Mouse (Mus musculus) lung, postnatal 10 days (tissue): Measurements from ENCODE around the gene Ndufv3.

ENCODE experiments used
- DNase-seq: peaks from one replicate; pipeline ENCODE4 v3.0.0; 2021

Ndufv3 gene

GRCm38 (mm10) chr17:31519946-31520838 lies at the start of gene Ndufv3, which contains the start of gene Wdr4:
Gene Ndufv3, plus strand, starts transcription at chr17:31520115.
Gene Wdr4, minus strand, starts transcription at chr17:31519980.
- peak; percentile 100 for DNase-seq

- DNase-seq = no peak
These were observed 49.0 kb upstream of the Ndufv3 start for GRCm38 (mm10) chr17:31470766-31471418.

DNA sequence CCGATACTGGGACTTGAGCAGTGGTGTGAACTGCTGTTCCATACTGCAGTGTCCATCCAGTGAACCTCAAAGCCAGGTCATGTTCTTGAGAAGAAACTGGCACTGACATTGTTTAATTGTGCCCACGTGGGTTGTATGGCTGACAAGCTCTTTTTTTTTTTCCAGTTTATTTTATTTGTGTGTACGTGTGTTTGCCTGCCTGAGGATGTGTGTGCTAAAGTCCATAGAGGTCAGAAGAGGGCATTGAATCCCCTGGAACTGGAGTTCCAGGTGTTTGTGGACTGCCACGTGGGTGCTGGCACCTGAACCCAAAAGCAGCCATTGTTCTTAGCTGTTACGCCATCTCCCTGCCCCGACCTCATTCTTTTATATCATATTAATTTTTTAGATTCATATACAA lies 45.5 kb upstream of the Ndufv3 start:
- DNase-seq = no peak

GRCm38 (mm10) chr17:31478606-31479005 lies 41.3 kb upstream of the Ndufv3 start:
- no peak for DNase-seq

- no peak for DNase-seq
These were observed 40.6 kb upstream of the Ndufv3 start for GRCm38 (mm10) chr17:31479108-31479844.

DNA sequence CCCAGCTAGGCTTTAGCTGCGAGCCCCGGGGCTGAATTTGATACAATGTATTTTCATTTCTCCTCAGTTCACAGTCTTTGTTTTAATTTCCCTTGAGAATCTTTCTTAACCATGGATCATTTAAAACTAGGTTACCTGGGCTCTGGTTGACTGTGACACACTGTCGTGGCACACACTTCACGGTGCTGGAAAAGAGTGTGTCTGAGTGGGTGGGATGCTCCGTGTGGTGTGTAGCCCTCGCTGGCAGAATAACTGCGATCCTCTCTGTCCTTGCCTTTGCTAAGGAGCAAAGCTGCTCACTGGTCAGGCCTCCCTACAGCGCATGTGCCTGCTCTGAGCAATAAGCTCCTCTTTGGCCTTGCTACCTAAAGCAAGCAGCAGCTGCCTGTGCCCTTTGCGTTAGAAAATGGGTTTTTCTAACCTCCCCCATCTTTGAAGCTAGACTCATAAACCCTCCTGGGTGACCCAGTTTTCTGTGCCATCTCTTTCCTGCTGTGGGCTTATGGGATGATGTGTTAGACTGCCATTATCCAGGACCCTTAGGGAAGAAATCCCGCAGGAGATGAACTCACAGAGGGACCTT lies 33.2 kb upstream of the Ndufv3 start:
- DNase-seq = no peak

- no peak for DNase-seq
These were observed 32.4 kb upstream of the Ndufv3 start for GRCm38 (mm10) chr17:31487433-31488060.

- no peak for DNase-seq
These were observed 28.6 kb upstream of the Ndufv3 start for GRCm38 (mm10) chr17:31491355-31491754.

- DNase-seq = peak; percentile 88
These were observed 27.5 kb upstream of the Ndufv3 start for GRCm38 (mm10) chr17:31492416-31492815.

DNA sequence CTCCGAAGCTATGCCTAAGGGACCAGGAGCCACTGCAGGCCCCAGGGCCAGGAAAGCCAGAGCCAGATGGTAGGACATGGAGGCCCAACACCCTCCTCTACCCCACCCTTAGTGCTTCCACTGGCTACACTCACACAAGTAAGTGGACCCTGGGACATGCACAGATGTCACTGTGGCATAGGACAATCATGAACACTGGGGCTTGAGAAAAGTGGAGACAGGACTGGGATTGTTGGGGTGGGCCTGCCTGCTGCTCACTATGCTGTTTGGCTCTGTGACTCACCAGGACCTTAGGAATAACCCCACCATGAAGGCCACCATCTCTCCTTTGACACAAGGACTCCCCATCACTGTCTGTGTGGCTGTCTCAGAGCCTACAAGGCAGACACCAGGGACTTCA lies 24.9 kb upstream of the Ndufv3 start:
- no peak for DNase-seq

DNA sequence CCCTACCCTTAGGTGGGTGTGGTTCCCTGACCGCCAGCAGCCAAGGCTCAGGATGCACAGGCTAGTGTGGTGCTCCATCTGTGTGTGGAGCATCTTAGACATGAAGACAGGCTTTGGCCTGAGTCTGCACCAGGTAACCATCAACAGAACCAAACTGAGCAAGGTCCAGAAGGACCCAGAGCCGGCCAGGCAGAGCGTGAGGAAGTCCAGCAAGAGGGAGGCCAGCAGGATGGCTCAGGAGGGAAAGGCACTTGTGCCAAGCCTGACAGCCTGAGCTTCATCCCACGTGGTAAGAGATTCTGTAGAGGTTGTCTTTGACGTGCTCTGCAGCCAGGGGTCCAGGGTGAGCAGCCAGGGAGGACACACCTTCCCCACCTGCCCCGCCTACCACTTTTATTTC lies 22.2 kb upstream of the Ndufv3 start:
- DNase-seq = no peak

GRCm38 (mm10) chr17:31499725-31500124 lies 20.2 kb upstream of the Ndufv3 start:
- no peak for DNase-seq

DNA sequence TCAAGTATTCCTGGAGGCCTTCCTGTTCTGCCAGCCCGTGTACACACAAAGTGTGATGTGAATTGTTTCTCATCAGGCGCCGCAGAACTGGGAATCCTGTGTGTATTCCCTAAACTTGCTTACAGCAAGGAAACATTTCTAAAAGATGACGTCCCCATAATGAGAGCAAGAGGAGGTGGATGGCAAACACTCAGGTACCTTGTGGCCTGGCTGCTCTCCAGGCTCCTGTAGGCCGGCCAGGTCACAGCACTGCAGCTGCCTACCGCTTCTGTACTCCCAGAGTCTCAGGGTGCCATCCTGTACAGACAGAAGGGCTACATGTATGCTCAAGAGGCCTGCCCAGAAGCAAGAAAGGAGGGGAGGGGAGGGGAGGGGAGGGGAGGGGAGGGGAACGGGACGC lies 19.5 kb upstream of the Ndufv3 start:
- peak; percentile 22 for DNase-seq

GRCm38 (mm10) chr17:31500908-31501307 lies 19.0 kb upstream of the Ndufv3 start:
- DNase-seq = peak; percentile 17

GRCm38 (mm10) chr17:31502261-31502927 lies 17.5 kb upstream of the Ndufv3 start:
- DNase-seq = no peak

DNA sequence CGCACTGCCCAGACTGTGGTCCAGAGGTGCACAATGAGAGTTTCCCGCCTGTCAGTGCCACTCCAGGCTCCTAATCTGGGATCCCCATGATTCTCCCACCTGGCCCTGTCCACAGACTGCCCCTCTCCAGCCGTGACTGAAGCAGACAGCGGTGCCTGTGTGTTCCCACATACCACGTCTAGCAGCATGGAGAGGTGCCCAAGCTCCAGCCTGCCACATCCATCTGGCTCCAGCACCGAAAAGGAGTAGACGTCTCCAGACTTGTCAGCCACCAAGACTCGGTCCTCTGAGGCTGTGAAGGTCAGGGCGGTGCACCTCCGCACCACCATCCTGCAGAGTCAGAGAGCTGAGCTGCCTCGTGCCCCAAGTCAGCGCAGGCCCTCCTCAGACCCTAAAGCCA lies 16.6 kb upstream of the Ndufv3 start:
- no peak for DNase-seq

- no peak for DNase-seq
These were observed 16.0 kb upstream of the Ndufv3 start for GRCm38 (mm10) chr17:31503936-31504335.

DNA sequence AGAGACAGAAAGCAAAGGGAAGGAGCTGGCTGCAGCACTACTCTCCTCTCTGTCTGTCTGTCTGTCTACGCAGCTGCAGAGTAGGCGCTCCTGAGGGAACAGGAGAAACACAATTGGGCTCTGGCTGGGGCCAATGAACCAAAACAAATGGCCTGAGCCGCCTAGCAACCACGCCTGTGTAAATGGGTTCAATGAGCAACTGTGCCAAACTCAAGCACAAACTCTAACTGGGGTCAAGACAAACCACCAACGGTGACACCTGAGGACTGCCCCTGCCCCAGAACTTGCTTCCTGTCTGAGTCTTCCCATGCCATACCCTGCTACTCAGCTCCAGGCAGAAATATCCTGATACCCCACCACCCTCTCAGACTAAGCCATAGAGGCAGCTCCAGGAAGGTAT lies 14.9 kb upstream of the Ndufv3 start:
- no peak for DNase-seq

- no peak for DNase-seq
These were observed 13.6 kb upstream of the Ndufv3 start for GRCm38 (mm10) chr17:31506282-31506681.

DNA sequence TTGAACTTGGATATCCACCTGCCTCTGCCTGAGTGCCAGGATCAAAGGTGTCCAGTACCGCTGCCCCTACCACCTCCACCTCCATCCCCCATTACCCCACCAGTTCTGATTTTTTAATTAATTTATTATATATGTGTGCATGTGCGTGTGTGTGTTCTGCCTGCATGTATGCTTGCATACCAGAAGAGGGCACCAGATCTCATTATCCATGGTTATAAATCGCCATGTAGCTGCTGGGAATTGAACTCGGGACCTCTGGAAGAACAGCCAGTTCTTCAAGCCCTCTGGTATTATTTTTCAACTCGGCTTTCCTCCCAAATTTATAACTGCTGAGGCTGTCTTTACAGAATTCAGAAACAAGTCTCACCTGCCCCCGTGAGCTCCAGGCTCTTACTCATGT lies 9.0 kb upstream of the Ndufv3 start:
- DNase-seq = no peak

- peak; percentile 89 for DNase-seq
These were observed 8.0 kb upstream of the Ndufv3 start for GRCm38 (mm10) chr17:31511792-31512495.
